Mouse (Mus musculus) spleen, adult 2 months (tissue): ENCODE data around the gene Iltifb. TPM values are rescaled to one million over a fixed set of nuclear protein-coding genes. Genes with fewer than 3 reads are reported as not detected.
"Not testable (repeated sequence)": the region's sequence is repeated elsewhere in the genome, so short reads cannot be mapped to it uniquely, and the experiment has no call there.

Experiments
- DNase-seq, 2 experiments: peaks; one replicate each; pipeline versions ENCODE4 v3.0.0 to v3.0.0-alpha.2; 2012 to 2021; ENCODE audit warnings: low spot score in 2 of 2, low read depth in 1 of 2
- H3K27ac ChIP-seq: fragments of 200-500 bp; 2 replicates; pipeline ENCODE4 v1.5.1; 2012; ENCODE audit warnings: low read length, inconsistent platforms; ENCODE audit not compliant: insufficient read depth
- H3K27me3 ChIP-seq: fragments of 200-500 bp; 2 replicates; pipeline ENCODE4 v1.6.1; 2012; ENCODE audit warnings: mild to moderate bottlenecking, moderate library complexity, low read length, inconsistent platforms; ENCODE audit not compliant: control insufficient read depth, insufficient read depth
- H3K36me3 ChIP-seq: fragments of 200-500 bp; 2 replicates; pipeline ENCODE4 v1.6.1; 2012; ENCODE audit warnings: mild to moderate bottlenecking, low read length, inconsistent platforms; ENCODE audit not compliant: control insufficient read depth, insufficient read depth
- H3K4me1 ChIP-seq: fragments of 200-500 bp; 2 replicates; pipeline ENCODE4 v1.6.1; 2011; ENCODE audit warnings: inconsistent platforms; ENCODE audit not compliant: control insufficient read depth, insufficient read depth, insufficient read length
- H3K4me3 ChIP-seq: fragments of 200-500 bp; 2 replicates; pipeline ENCODE4 v1.5.1; 2011; ENCODE audit warnings: mild to moderate bottlenecking, inconsistent platforms; ENCODE audit not compliant: insufficient read depth, insufficient read length; ENCODE audit errors: extremely low read depth
- CTCF ChIP-seq: fragments of 200-500 bp; IDR thresholded peaks from 2 replicates; pipeline ENCODE4 v1.5.1; 2011; ENCODE audit warnings: mild to moderate bottlenecking, inconsistent platforms; ENCODE audit not compliant: insufficient read depth, insufficient read length, insufficient replicate concordance; ENCODE audit errors: extremely low read depth
- POLR2A ChIP-seq: fragments of 200-500 bp; IDR thresholded peaks from 2 replicates; pipeline ENCODE4 v1.6.1; 2011; ENCODE audit warnings: low read depth, low read length, inconsistent platforms
- WGBS: fragments of 180-500 bp; shearing (Covaris S2); methylation state at CpG from one replicate; pipeline ENCODE4 v1.1.7; 2018; 5-methylcytosine and 5-hydroxymethylcytosine counted together
- polyA plus RNA-seq: library from polyadenylated mRNA; depleted of rRNA; stranded (reverse); fragments of >200 nt; gene quantifications from 2 replicates; pipeline ENCODE4 v1.2.3, GENCODE M21; 2012; rRNA removed

Gene Iltifb
- polyA plus RNA-seq = not detected in 2 replicates

GRCm38 (mm10) chr10:118294938-118295337, at the start of gene Iltifb:
Gene Iltifb, minus strand, starts transcription at chr10:118295038.
- TF ChIP-seq CTCF (no peak), POLR2A (no peak)
- no peak for DNase-seq
- Histone ChIP-seq H3K4me1 (no peaks in the 10 kb centered on the region), H3K27me3 (no peaks in the 10 kb centered on the region), H3K36me3 (no peaks in the 10 kb centered on the region), H3K27ac (no peak within 1 kb of the TSS), H3K4me3 (no peak within 1 kb of the TSS)
- 95% methylated on average over 6 of the region's 6 CpGs for WGBS

- not testable (repeated sequence) for H3K4me1 ChIP-seq, H3K27ac ChIP-seq, DNase-seq, H3K36me3 ChIP-seq, H3K4me3 ChIP-seq, H3K27me3 ChIP-seq
- WGBS = no CpG with 5 or more reads among the region's 14 CpGs
Observed at GRCm38 (mm10) chr10:118343155-118343554, 48.3 kb upstream of the Iltifb start, which contains the start of gene Gm9046. Gene Gm9046, minus strand, starts transcription at chr10:118343255.

DNA sequence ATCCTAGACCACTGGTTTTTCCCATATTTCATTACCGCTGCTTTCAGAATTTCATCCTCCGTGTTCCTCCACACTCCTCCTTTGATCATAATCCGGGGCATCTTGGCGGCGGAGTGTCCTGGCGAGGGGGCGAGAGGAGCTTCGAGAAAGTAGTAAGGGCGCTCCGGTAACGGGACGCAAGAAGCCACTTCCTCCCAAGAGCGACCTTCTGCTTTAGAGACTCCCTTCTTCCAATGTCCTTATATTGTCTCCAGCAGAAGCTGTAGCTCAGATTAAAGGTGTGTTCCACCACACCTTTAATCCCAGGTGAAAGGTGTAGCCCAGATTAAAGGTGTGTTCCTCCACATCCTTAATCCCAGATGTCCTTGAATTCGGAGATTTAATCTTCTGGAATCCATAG, 42.9 kb upstream of the Iltifb start, which contains the start of gene Gm9045:
Gm9045 (minus strand) TSS at position 101 of the 400 bp plus-strand sequence.
- DNase-seq, H3K4me1 ChIP-seq, H3K36me3 ChIP-seq, H3K4me3 ChIP-seq, H3K27me3 ChIP-seq, H3K27ac ChIP-seq: not testable (repeated sequence)
- WGBS = no CpG with 5 or more reads among the region's 14 CpGs

- not testable (repeated sequence) for H3K4me3 ChIP-seq, H3K4me1 ChIP-seq, H3K27me3 ChIP-seq, DNase-seq, H3K36me3 ChIP-seq, H3K27ac ChIP-seq
- WGBS = no CpG with 5 or more reads among the region's 14 CpGs
Observed at GRCm38 (mm10) chr10:118332308-118332707, 37.5 kb upstream of the Iltifb start, which contains the start of gene Gm9044. Gene Gm9044, minus strand, starts transcription at chr10:118332408.

- no CpG with 5 or more reads among the region's 11 CpGs for WGBS
- DNase-seq, H3K27me3 ChIP-seq, H3K27ac ChIP-seq, H3K4me1 ChIP-seq, H3K4me3 ChIP-seq, H3K36me3 ChIP-seq: not testable (repeated sequence)
Observed at GRCm38 (mm10) chr10:118326869-118327268, 32.0 kb upstream of the Iltifb start, which contains the start of gene Gm9040. Gene Gm9040, minus strand, starts transcription at chr10:118326969.

DNA sequence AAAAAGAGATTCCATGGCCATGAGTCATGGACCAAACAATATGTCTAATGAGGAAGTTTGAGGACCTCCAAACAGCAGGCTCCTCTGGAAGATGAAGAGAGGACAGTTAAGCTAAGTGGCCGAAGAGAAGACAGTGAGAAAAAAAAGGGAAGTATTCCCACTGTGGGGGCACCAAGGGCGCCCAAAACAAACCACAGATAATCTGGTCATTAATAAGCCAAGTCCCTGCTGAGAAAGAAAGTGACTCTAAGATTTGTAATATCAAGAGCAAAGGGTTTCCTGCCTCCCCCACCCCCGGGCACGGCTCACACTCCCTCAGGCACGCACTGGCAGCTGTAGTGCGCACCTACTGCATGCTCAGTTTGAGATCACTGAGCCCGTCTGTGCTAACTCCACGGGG, 24.2 kb upstream of the Iltifb start:
- 36% methylated on average over 8 of the region's 8 CpGs for WGBS
- no peak for DNase-seq
- Histone ChIP-seq H3K27ac (no peak overlapping the region), H3K36me3 (no peaks in the 10 kb centered on the region), H3K4me3 (no peak overlapping the region), H3K4me1 (no peaks in the 10 kb centered on the region), H3K27me3 (no peaks in the 10 kb centered on the region)
- TF ChIP-seq POLR2A (no peak), CTCF (no peak)

DNA sequence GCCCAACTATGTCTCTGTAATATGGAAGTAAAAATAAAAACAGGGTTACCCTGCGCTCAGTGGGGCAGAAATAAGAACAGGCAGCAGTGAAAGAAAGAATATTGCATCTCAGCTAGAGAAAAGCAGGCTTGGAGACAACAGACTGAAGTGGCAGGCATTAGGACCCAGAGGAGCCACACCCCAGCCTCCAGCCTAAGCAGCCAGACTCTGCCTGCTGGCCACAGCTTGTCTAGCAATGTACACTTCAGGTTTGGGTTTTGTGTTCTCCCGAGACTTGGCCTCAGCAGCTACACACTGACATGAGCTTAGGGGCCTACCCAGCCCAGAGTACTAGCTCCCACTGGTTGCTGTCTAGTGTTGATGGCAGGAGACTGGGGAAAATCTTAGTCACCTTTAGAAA, 7.3 kb upstream of the Iltifb start:
- H3K27ac ChIP-seq, H3K4me1 ChIP-seq, H3K4me3 ChIP-seq, H3K36me3 ChIP-seq, DNase-seq, H3K27me3 ChIP-seq: not testable (repeated sequence)
- WGBS = 50% methylated on average over 2 of the region's 2 CpGs

DNA sequence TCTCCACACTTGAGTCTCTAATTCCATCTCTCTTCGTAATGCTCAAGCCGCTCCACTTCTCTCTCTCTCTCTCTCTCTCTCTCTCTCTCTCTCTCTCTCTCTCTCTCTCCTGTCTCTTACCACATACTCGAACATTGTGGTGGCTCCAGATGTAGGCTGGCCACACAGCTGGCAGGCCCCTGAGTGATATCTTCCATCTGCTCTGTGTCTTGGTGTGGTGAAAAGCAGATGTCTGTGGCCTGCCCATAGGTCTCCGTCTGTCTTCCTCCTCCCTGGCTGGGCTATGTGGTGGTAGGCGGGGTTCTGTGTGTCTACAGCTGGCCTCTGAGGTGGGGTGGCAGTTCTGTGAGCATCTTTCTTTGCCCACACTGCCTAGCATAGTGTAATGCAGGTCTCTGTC, 11.8 kb downstream of the Iltifb start:
- not testable (repeated sequence) for DNase-seq, H3K27me3 ChIP-seq, H3K4me3 ChIP-seq, H3K36me3 ChIP-seq, H3K4me1 ChIP-seq, H3K27ac ChIP-seq
- 59% methylated on average over 3 of the region's 5 CpGs for WGBS

DNA sequence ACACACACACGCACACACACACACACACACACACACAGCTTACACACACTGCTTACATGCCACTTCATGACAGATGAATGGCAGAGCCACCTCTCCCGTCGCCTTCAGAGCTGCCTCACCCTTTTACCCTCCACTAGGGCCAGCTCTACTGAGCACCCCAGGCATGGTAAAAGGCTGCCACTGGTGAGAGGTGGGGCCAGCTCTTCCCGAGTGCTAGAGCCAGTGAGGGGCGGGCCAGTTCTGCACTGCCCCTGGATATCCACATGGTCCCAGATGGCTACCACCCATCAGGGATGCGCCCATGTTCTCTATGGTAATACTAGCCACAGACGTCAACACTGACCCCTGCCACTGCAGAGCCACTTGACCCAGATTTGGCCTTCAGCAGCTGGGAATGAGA, 12.3 kb downstream of the Iltifb start:
- not testable (repeated sequence) for DNase-seq, H3K4me1 ChIP-seq, H3K36me3 ChIP-seq, H3K27me3 ChIP-seq, H3K4me3 ChIP-seq, H3K27ac ChIP-seq
- WGBS = 82% methylated on average over 7 of the region's 7 CpGs

DNA sequence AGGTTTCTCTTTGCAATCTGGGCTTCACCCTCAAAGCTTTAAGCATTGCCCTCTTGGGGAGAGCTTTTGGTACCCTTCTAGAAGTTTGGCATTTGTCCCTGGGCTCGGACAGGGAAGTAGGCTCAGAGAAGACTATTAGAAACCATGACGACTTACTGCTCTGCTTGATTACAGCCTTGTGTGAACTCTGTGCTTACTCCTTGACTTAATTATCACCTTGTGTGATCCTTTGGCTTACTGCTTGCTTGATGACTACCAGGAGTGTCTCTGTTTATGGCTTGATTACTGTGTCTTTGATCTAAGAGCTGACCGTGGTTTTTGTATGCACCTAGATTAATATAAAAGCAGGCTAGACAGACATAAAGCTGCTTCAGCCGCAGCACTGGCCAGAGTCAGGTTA, 16.8 kb downstream of the Iltifb start:
- not testable (repeated sequence) for H3K36me3 ChIP-seq, H3K27ac ChIP-seq, H3K4me3 ChIP-seq, H3K27me3 ChIP-seq, DNase-seq, H3K4me1 ChIP-seq
- WGBS = no CpG with 5 or more reads among the region's 4 CpGs

GRCm38 (mm10) chr10:118271416-118271815, 23.4 kb downstream of the Iltifb start:
- H3K36me3 ChIP-seq, H3K27me3 ChIP-seq, H3K4me1 ChIP-seq, DNase-seq, H3K27ac ChIP-seq, H3K4me3 ChIP-seq: not testable (repeated sequence)
- WGBS = 100% methylated on average over 1 of the region's 2 CpGs
